Mouse (Mus musculus): ENCODE results near the gene Bag3.

Bag3 gene

GRCm38 (mm10) chr7:128537676-128538075 is 14.3 kb downstream of the Bag3 start:
- DNase-seq (ENCODE audit: low read depth, low spot score) = no peak

GRCm38 (mm10) chr7:128538196-128538595 is 14.8 kb downstream of the Bag3 start:
- no peak for DNase-seq (ENCODE audit: low read depth, low spot score)

GRCm38 (mm10) chr7:128538769-128539168 is 15.4 kb downstream of the Bag3 start:
- no peak for DNase-seq (ENCODE audit: low read depth, low spot score)

GRCm38 (mm10) chr7:128540111-128540510 is 16.7 kb downstream of the Bag3 start:
- no peak for DNase-seq (ENCODE audit: low read depth, low spot score)

GRCm38 (mm10) chr7:128540734-128541133 is 17.3 kb downstream of the Bag3 start:
- DNase-seq (ENCODE audit: low read depth, low spot score) = no peak

GRCm38 (mm10) chr7:128541186-128541585 is 17.8 kb downstream of the Bag3 start:
- no peak for DNase-seq (ENCODE audit: low read depth, low spot score)

GRCm38 (mm10) chr7:128541771-128542170 is 18.4 kb downstream of the Bag3 start:
- no peak for DNase-seq (ENCODE audit: low read depth, low spot score)

GRCm38 (mm10) chr7:128542488-128542887 is 19.1 kb downstream of the Bag3 start:
- no peak for DNase-seq (ENCODE audit: low read depth, low spot score)

- peak; percentile 40 for DNase-seq (ENCODE audit: low read depth, low spot score)
Measured at GRCm38 (mm10) chr7:128543148-128543855, 19.9 kb downstream of the Bag3 start.

- DNase-seq (ENCODE audit: low read depth, low spot score) = no peak
Measured at GRCm38 (mm10) chr7:128543961-128544360, 20.5 kb downstream of the Bag3 start.

GRCm38 (mm10) chr7:128544566-128545262 is 21.3 kb downstream of the Bag3 start:
- DNase-seq (ENCODE audit: low read depth, low spot score) = no peak

- DNase-seq (ENCODE audit: low read depth, low spot score) = no peak
Measured at GRCm38 (mm10) chr7:128546031-128546430, 22.6 kb downstream of the Bag3 start.

GRCm38 (mm10) chr7:128549137-128549536 is 25.7 kb downstream of the Bag3 start:
- DNase-seq (ENCODE audit: low read depth, low spot score) = no peak

GRCm38 (mm10) chr7:128550328-128551086 is 27.1 kb downstream of the Bag3 start:
- no peak for DNase-seq (ENCODE audit: low read depth, low spot score)

- no peak for DNase-seq (ENCODE audit: low read depth, low spot score)
Measured at GRCm38 (mm10) chr7:128551087-128551457, 27.7 kb downstream of the Bag3 start.

GRCm38 (mm10) chr7:128553105-128553705 is 29.8 kb downstream of the Bag3 start:
- DNase-seq (ENCODE audit: low read depth, low spot score) = no peak

GRCm38 (mm10) chr7:128554502-128554901 is 31.1 kb downstream of the Bag3 start:
- DNase-seq (ENCODE audit: low read depth, low spot score) = no peak

GRCm38 (mm10) chr7:128555141-128555750 is 31.8 kb downstream of the Bag3 start:
- DNase-seq (ENCODE audit: low read depth, low spot score) = no peak

GRCm38 (mm10) chr7:128556923-128557430 is 33.6 kb downstream of the Bag3 start:
- DNase-seq (ENCODE audit: low read depth, low spot score) = no peak

- DNase-seq (ENCODE audit: low read depth, low spot score) = peak; percentile 64
Measured at GRCm38 (mm10) chr7:128563373-128563772, 40.0 kb downstream of the Bag3 start.

- peak; percentile 50 for DNase-seq (ENCODE audit: low read depth, low spot score)
Measured at GRCm38 (mm10) chr7:128566311-128566710, 42.9 kb downstream of the Bag3 start.

Measured in A20 (cell line).